In genomic region chr14:87019687-87020086, GRCm38 (mm10) we compare ENCODE assay signal across 16 mouse cellular contexts.
A peak's percentile ranks its signal among the peaks of the same experiment; 100 is the strongest.
DNase-seq lines count a peak whose midpoint lies in the region; ATAC-seq and TF ChIP-seq lines count a peak whose summit lies in the region.
"Had no signal": no experiment of that assay in that cellular context is flagged by ENCODE, and none has a peak within 500 bp of the region (broad histone marks: within the 10 kb centered on the region; RNA-seq: fewer than 3 reads in every experiment).

No protein-coding gene starts in this region.

- H3K9ac ChIP-seq in embryonic facial prominence, embryonic 14.5 days (ENCODE audit: low read depth, low read length): no peak overlapping the region
- H3K9ac ChIP-seq in midbrain, postnatal 0 days (replicated peaks; ENCODE audit: low read length, poor library complexity, severe bottlenecking): no peak overlapping the region
- H3K9ac ChIP-seq in midbrain, embryonic 16.5 days (ENCODE audit: low read depth, low read length): no peak overlapping the region
- H3K9ac ChIP-seq: heart, embryonic 15.5 days; hindbrain, embryonic 13.5 days; liver, embryonic 13.5 days had no signal

- no peak overlapping the region for H3K27ac ChIP-seq in embryonic facial prominence, embryonic 14.5 days (replicated peaks; ENCODE audit: low read depth, low read length)
- H3K27ac ChIP-seq in embryonic facial prominence, embryonic 10.5 days (replicated peaks): no peak overlapping the region
- no peak overlapping the region for H3K27ac ChIP-seq in midbrain, postnatal 0 days (ENCODE audit: low read depth, low read length)
- no peak overlapping the region for H3K27ac ChIP-seq in midbrain, embryonic 16.5 days (ENCODE audit: low read length)
- H3K27ac ChIP-seq in left cerebral cortex, adult 2 months: no peak overlapping the region
- H3K27ac ChIP-seq: heart, embryonic 15.5 days; hindbrain, embryonic 13.5 days; liver, embryonic 13.5 days had no signal

- H3K4me3 ChIP-seq in embryonic facial prominence, embryonic 14.5 days (ENCODE audit: low read depth, low read length): no peak overlapping the region
- no peak overlapping the region for H3K4me3 ChIP-seq in embryonic facial prominence, embryonic 10.5 days
- H3K4me3 ChIP-seq in midbrain, postnatal 0 days (ENCODE audit: low read depth, low read length): no peak overlapping the region
- H3K4me3 ChIP-seq in midbrain, embryonic 16.5 days (ENCODE audit: low read depth, low read length): no peak overlapping the region
- H3K4me3 ChIP-seq in left cerebral cortex, adult 2 months: no peak overlapping the region
- H3K4me3 ChIP-seq: erythroblast, embryonic 14.5 days; heart, embryonic 15.5 days; hindbrain, embryonic 13.5 days; liver, embryonic 13.5 days had no signal

- no peak for DNase-seq in embryonic facial prominence, embryonic 14.5 days (ENCODE audit: low spot score)
- no peak for DNase-seq in embryonic facial prominence, embryonic 10.5 days (ENCODE audit: low spot score)
- peak; percentile 14 for DNase-seq in midbrain, postnatal 0 days (ENCODE audit: low spot score)
- DNase-seq in cerebellum, postnatal 10 days: peak; percentile 89 to 92
- peak; percentile 45 for DNase-seq in lung, postnatal 25 days (ENCODE audit: low spot score)
- DNase-seq in layer of hippocampus, adult 9-10 months (ENCODE audit: low spot score): no peak
- no peak for DNase-seq in left cerebral cortex, adult 2 months (ENCODE audit: extremely low spot score in 1 of 2, low spot score in 2 of 2)
- DNase-seq: embryo, embryonic 11 days; kidney, adult 18-20 months; layer of hippocampus, adult 9-11 months; liver, embryonic 13.5 days had no signal

- no peak for TF ChIP-seq CTCF in midbrain, postnatal 0 days (IDR thresholded peaks at IDR 0.05)
- no peak for TF ChIP-seq CTCF in left cerebral cortex, adult 2 months (IDR thresholded peaks at IDR 0.05)

- ATAC-seq in embryonic facial prominence, embryonic 14.5 days (ENCODE audit: low read depth): peak; percentile 41; the same call in 1 of the 2 replicates
- ATAC-seq in midbrain, postnatal 0 days (ENCODE audit: low FRiP score): no peak
- ATAC-seq in midbrain, embryonic 16.5 days: no peak

- no peaks in the 10 kb centered on the region for H3K36me3 ChIP-seq in embryonic facial prominence, embryonic 14.5 days (ENCODE audit: control insufficient read depth, insufficient read depth, low read length)
- no peaks in the 10 kb centered on the region for H3K36me3 ChIP-seq in embryonic facial prominence, embryonic 10.5 days (replicated peaks)
- H3K36me3 ChIP-seq in midbrain, postnatal 0 days (ENCODE audit: insufficient read depth, low read length): no peaks in the 10 kb centered on the region
- H3K36me3 ChIP-seq in midbrain, embryonic 16.5 days (ENCODE audit: control insufficient read depth, insufficient read depth, low read length): no peaks in the 10 kb centered on the region
- H3K36me3 ChIP-seq: heart, embryonic 15.5 days; hindbrain, embryonic 13.5 days; liver, embryonic 13.5 days had no signal

- no peaks in the 10 kb centered on the region for H3K4me1 ChIP-seq in embryonic facial prominence, embryonic 14.5 days (ENCODE audit: control insufficient read depth, insufficient read depth, low read length)
- H3K4me1 ChIP-seq in embryonic facial prominence, embryonic 10.5 days: no peaks in the 10 kb centered on the region
- H3K4me1 ChIP-seq in midbrain, postnatal 0 days (ENCODE audit: insufficient read depth, low read length): no peaks in the 10 kb centered on the region
- no peaks in the 10 kb centered on the region for H3K4me1 ChIP-seq in midbrain, embryonic 16.5 days (ENCODE audit: control insufficient read depth, insufficient read depth, low read length)
- H3K4me1 ChIP-seq: heart, embryonic 15.5 days; hindbrain, embryonic 13.5 days had no signal

- intact Hi-C loops in left cerebral cortex, adult 2 months (cut with DNase I): no loop called here

- H3K4me2 ChIP-seq in embryonic facial prominence, embryonic 14.5 days (ENCODE audit: low read depth, low read length): no peak overlapping the region
- H3K4me2 ChIP-seq in midbrain, postnatal 0 days (ENCODE audit: low read depth, low read length, poor library complexity, severe bottlenecking): no peak overlapping the region
- no peak overlapping the region for H3K4me2 ChIP-seq in midbrain, embryonic 16.5 days (ENCODE audit: low read length)
- H3K4me2 ChIP-seq: heart, embryonic 15.5 days; hindbrain, embryonic 13.5 days; liver, embryonic 13.5 days had no signal

- H3K9me3 ChIP-seq in embryonic facial prominence, embryonic 14.5 days (ENCODE audit: control insufficient read depth, low read length): no peaks in the 10 kb centered on the region
- H3K9me3 ChIP-seq in embryonic facial prominence, embryonic 10.5 days: no peaks in the 10 kb centered on the region
- H3K9me3 ChIP-seq in midbrain, postnatal 0 days (ENCODE audit: low read length): no peaks in the 10 kb centered on the region
- H3K9me3 ChIP-seq in midbrain, embryonic 16.5 days (replicated peaks; ENCODE audit: control insufficient read depth, low read length, poor library complexity, severe bottlenecking): no peaks in the 10 kb centered on the region
- H3K9me3 ChIP-seq: G1E; heart, embryonic 15.5 days; hindbrain, embryonic 13.5 days; liver, embryonic 13.5 days had no signal

- H3K27me3 ChIP-seq in embryonic facial prominence, embryonic 14.5 days (replicated peaks; ENCODE audit: control insufficient read depth, insufficient read depth, low read length): no peaks in the 10 kb centered on the region
- H3K27me3 ChIP-seq in embryonic facial prominence, embryonic 10.5 days (replicated peaks; ENCODE audit: low read depth, poor library complexity, severe bottlenecking): no peaks in the 10 kb centered on the region
- no peaks in the 10 kb centered on the region for H3K27me3 ChIP-seq in midbrain, postnatal 0 days (ENCODE audit: insufficient read depth, low read length)
- no peaks in the 10 kb centered on the region for H3K27me3 ChIP-seq in midbrain, embryonic 16.5 days (ENCODE audit: control insufficient read depth, insufficient read depth, low read depth, low read length)
- H3K27me3 ChIP-seq: heart, embryonic 15.5 days; hindbrain, embryonic 13.5 days; liver, embryonic 13.5 days had no signal

- WGBS in embryonic facial prominence, embryonic 14.5 days: 85% methylated on average over 3 of the region's 3 CpGs
- WGBS in embryonic facial prominence, embryonic 10.5 days: 95% methylated on average over 3 of the region's 3 CpGs
- WGBS in midbrain, postnatal 0 days: 87% methylated on average over 3 of the region's 3 CpGs
- WGBS in midbrain, embryonic 16.5 days: 86% methylated on average over 3 of the region's 3 CpGs

Comparison
In these comparisons a context has a peak if more than half of its experiments do, and no peak if none do; other contexts are left out.
1. DNase-seq: peak in midbrain, postnatal 0 days (single experiment), cerebellum, postnatal 10 days (2 of 2) and lung, postnatal 25 days (single experiment); none in embryonic facial prominence, embryonic 14.5 days (single experiment), embryonic facial prominence, embryonic 10.5 days (single experiment), layer of hippocampus, adult 9-10 months (single experiment) and left cerebral cortex, adult 2 months (0 of 2).